Mouse (Mus musculus): ENCODE data around the gene Dtd1.

Dtd1 gene

GRCm38 (mm10) chr2:144640101-144640500 lies 40.4 kb downstream of the Dtd1 start:
- DNase-seq (ENCODE audit: low spot score), result no peak

- DNase-seq (ENCODE audit: low spot score), result no peak
These were observed 42.3 kb downstream of the Dtd1 start for GRCm38 (mm10) chr2:144641991-144642390.

DNA sequence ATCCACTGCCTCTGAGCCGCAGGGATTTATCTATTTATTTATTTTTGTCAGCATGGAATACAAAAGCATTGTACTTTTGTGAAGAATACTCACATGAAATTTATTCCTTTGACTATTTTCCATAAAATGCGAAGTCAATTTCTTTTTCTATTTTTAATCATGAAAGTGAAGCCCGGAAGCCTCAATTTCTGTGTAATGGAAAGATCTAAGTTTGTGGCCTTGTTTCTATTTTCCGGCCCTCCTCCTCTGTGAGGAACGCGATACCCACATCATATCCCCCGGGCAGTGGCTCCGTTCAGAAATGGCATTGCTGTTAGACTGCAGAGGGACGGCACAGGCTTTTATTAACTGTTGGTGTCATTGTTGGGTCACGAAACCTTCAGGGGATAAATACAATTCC lies 46.7 kb downstream of the Dtd1 start:
- no peak for DNase-seq (ENCODE audit: low spot score)

- no peak for DNase-seq (ENCODE audit: low spot score)
These were observed 47.5 kb downstream of the Dtd1 start for GRCm38 (mm10) chr2:144647151-144647550.

GRCm38 (mm10) chr2:144649960-144650359 lies 50.3 kb downstream of the Dtd1 start:
- no peak for DNase-seq (ENCODE audit: low spot score)

DNA sequence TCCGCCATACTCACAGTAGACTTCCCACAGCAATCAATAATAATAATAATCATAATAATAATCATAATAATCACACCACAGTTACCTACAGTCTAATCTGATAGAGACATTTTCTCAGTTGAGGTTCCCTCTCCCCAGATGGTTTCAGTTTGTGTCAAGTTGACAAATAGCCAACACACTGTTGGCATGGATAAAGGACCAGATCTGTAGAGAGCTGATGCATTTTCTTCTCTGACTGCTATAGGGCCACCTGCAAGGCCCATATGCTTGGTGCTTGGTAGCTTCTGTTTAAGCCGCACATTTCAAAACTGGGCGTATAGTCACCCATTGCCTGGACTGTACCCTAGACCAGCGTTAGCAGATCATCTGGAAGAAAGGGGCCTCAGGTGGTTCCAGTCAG lies 53.1 kb downstream of the Dtd1 start:
- no peak for DNase-seq (ENCODE audit: low spot score)

GRCm38 (mm10) chr2:144655307-144655706 lies 55.6 kb downstream of the Dtd1 start:
- no peak for DNase-seq (ENCODE audit: low spot score)

DNA sequence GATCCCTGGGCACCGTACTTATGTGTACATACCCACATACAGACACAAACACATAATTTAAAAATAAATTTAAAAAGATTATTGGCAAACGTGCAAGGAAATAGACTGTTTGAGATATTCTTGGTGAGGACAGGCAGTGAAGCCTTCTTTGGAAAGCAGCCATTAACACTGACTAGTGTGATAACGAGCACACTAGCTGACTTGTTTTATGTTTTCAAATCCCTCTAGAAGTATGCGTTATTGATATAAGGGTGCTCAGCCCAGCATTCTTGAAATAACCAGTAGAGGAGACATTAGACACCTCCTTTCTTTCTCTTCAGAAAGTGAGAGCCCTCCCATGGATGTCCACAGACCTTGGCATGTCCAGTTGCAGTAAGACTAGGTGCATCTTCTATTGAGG lies 68.8 kb downstream of the Dtd1 start:
- no peak for DNase-seq (ENCODE audit: low spot score)

DNA sequence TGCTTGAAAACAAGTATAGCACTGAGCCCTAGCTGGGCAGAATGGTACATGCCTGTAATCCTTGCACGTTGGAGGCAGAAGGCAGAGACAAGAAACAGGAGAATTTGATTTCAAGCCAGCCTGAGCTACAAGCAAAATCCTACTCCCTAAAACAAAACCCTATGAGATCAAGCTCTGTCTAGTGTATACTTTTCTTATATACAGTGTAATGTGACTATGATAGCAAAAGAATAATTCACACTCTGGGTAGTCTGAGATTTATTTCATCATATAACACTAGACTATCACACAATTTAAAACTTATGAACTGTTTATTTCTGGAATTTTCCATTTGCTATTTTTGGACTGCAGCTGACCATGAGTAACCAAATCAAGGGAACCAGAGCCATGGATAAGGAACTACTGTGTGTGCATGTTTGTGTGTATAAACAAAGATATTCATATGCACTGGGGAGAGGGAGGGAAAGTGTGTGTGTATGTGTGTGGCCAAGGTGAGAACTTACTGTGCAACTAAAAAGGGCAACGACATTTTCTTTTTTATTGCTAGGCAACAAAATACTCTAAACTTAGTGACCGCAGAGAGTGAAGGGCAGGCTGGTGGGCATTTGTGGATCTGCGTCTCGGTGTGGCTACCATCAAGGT lies 70.7 kb downstream of the Dtd1 start:
- no peak for DNase-seq (ENCODE audit: low spot score)

GRCm38 (mm10) chr2:144672397-144672796 lies 72.7 kb downstream of the Dtd1 start:
- no peak for DNase-seq (ENCODE audit: low spot score)

DNA sequence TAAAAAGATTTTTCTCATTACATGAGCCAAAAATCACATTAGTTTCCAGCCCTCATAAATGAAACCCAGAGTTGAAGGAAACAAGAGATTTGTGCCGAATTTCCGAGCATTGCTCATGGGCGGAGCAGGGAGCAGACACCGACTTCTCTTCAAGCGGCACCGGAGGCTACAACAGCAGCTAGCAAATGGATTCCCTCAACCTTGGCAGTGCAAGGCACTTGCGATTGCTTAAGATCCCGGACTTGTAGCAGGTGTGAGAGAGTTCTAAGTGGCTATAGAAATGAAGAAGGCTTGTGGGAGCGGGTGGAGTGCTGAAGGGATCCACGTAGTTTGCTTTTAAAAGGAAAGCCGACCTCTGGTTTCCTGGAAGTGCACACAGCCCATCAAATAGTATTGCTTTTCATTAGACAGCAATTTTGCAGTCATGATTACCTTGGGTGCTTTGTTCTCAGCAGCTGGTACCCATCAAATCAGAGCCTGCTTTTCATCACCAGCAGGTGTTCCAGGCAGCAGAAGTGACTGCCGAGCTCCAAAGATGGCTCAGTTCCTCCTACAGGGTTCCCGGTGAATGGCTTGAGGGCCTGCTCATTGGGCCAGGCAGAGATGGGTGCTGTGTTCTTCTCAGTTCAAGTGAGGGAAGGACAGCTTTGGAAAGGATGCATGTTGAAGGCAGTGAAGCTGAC lies 77.0 kb downstream of the Dtd1 start:
- DNase-seq (ENCODE audit: low spot score), result no peak

GRCm38 (mm10) chr2:144677229-144677571 lies 77.5 kb downstream of the Dtd1 start:
- no peak for DNase-seq (ENCODE audit: low spot score)

GRCm38 (mm10) chr2:144678779-144679178 lies 79.1 kb downstream of the Dtd1 start:
- no peak for DNase-seq (ENCODE audit: low spot score)

GRCm38 (mm10) chr2:144679394-144679793 lies 79.7 kb downstream of the Dtd1 start:
- DNase-seq (ENCODE audit: low spot score), result no peak

DNA sequence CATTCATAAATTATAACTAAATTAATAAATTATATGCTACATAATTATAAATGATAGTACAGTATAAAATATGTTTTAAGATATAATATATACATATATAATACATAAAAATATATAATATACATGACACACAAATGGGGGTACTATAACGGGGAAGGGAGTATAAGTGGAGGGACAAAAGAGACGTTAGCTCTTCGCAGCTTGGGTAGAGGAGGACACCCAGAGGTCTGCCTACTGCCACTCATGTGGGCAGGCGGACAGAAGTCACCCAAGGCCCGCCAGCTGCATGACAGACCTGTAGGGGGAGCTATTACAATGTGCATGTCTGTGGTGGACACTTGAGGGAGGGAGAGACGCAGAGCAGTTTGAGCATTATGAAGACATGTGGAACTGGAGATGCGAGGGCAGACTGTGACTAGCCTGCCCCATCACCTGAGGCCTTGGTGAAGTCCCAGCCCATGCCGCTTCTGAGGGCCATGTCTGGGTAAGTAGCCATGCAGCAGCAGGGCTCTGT lies 92.6 kb downstream of the Dtd1 start:
- DNase-seq (ENCODE audit: low spot score), result peak; percentile 20

DNA sequence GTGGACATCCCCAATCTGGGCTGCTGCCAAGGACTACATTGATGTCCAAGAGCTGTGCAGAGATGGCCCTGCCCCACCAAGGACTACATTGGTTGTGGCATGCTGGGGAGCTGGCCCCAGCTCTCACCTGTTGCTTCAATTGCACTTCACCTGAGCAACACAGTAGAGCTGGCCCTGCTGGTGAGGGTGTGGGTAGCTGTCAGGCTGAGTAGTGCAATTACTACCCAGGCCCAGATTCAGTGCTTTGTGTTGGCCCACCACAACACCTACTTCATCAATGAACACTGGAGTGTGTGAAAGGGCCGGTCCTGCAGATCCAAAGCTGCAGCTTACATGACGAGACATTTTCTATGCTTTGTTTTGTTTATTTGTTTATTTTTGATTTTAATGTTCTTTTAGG lies 93.1 kb downstream of the Dtd1 start:
- DNase-seq (ENCODE audit: low spot score), result no peak

GRCm38 (mm10) chr2:144694923-144695322 lies 95.2 kb downstream of the Dtd1 start:
- no peak for DNase-seq (ENCODE audit: low spot score)

GRCm38 (mm10) chr2:144698046-144698445 lies 98.3 kb downstream of the Dtd1 start:
- no peak for DNase-seq (ENCODE audit: low spot score)

DNA sequence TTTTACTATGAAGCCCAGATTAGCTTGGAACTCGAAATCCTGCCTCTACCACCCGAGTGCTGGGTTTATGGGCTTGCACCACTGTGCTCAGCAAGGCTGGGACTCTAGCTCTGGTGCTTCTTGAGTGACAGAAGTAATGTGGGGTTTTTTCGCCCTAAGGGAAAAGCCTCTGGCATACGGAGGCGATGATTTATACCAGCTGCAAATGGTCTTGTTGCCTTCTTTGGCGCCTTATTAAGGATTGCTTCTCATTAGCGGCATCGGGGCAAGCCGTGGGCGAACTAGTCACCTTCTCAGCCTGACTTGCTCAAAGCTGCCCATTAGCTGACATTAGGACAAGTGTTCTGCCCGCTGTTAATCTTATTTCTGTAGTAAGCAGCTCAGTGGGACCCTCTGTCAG lies 100.9 kb downstream of the Dtd1 start:
- no peak for DNase-seq (ENCODE audit: low spot score)

DNA sequence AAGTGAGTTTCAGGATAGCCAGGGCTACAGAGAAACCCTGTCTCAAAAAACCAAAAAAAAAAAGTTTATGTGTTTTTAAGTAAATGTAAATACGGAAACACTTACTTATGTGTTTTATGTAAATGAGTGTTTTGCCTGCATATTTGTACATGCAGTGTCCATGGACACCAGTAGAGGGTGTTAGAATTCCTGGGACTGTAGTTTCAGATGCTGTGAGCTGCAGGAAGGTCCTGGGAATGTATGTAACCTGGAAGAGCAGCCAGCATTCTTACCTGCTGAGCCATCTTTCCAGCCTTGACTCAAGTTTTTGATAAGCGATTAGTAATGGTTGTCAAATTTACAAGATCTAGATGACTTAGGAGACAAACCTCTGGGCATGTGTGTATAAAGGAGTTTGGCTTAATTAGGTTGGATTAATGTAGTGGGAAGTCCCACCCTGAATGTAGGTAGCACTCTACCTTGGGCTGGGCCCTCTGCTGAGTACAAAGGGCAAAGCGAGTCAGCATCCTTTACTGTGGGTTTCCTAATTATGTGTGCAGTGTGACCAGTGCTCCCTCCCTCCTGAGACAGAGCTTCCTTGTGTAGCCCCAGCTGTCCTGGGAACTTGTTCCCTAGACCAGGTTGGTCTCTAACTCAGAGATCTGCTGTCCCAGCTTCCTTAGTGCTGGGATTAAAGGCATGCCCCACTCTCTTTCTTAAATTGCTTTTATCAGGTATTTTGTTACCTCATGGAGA lies 101.9 kb downstream of the Dtd1 start:
- DNase-seq (ENCODE audit: low spot score), result no peak

DNA sequence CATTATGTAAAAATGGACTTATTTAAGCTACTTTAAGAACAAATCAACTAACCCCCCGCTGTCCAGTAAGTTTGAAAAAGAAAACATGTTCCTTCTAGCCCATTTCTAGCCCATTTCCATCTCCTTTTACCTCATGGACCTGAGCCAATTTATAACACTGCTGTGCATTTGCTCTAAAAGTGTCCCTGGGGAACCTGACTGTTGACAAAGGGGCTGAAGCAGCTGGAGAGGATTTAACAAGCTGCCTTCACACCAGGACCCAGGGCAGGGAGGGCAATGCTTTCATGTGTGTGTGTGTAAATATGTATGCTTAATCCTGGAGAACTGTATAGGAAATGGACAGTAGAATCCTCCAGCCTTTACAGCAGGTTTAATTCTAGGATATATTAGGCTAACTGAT lies 109.6 kb downstream of the Dtd1 start:
- no peak for DNase-seq (ENCODE audit: low spot score)

- no peak for DNase-seq (ENCODE audit: low spot score)
These were observed 110.0 kb downstream of the Dtd1 start for GRCm38 (mm10) chr2:144709704-144710103.

DNA sequence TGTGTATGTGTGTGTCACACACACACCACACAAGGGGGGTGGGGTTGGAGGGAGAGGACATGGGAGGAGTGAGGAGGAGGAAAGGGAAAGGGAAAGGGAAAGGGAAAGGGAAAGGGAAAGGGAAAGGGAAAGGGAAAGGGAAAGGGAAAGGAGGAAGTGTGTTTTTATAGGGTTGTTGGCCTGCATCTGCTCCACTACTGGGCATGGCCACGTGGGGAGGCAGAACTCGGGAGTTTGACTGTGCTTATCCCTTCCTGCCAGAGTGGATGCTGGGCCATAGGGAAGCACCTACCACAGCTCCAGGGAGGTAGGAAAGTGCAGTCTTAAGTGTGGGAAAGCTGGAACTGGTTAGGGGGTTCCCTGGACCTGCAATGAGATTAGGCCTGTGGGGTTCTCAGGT lies 114.9 kb downstream of the Dtd1 start:
- no peak for DNase-seq (ENCODE audit: low spot score)
